Mouse (Mus musculus) kidney, postnatal 10 days (tissue): Measurements from ENCODE around the gene Nrip3.

Source experiments
- DNase-seq: peaks from one replicate; pipeline ENCODE4 v3.0.0; 2021; ENCODE audit warnings: mixed read lengths

Nrip3 gene

GRCm38 (mm10) chr7:109781470-109782203, at the start of gene Nrip3:
TSS of gene Nrip3 (minus strand) at chr7:109782025.
- peak; percentile 84 for DNase-seq

- DNase-seq: no peak
Measured at GRCm38 (mm10) chr7:109831376-109831775, 49.6 kb upstream of the Nrip3 start.

- DNase-seq: peak; percentile 52
Measured at GRCm38 (mm10) chr7:109826911-109827310, 45.1 kb upstream of the Nrip3 start.

- DNase-seq: peak; percentile 29
Measured at GRCm38 (mm10) chr7:109825293-109825692, 43.5 kb upstream of the Nrip3 start.

- DNase-seq: no peak
Measured at GRCm38 (mm10) chr7:109818600-109818999, 36.8 kb upstream of the Nrip3 start.

GRCm38 (mm10) chr7:109817954-109818353, 36.1 kb upstream of the Nrip3 start:
- no peak for DNase-seq

GRCm38 (mm10) chr7:109813330-109814140, 31.7 kb upstream of the Nrip3 start:
- DNase-seq: no peak

- DNase-seq: no peak
Measured at GRCm38 (mm10) chr7:109807616-109808485, 26.0 kb upstream of the Nrip3 start.

GRCm38 (mm10) chr7:109804843-109805242, 23.0 kb upstream of the Nrip3 start:
- DNase-seq: peak; percentile 51

- DNase-seq: no peak
Measured at GRCm38 (mm10) chr7:109804355-109804754, 22.5 kb upstream of the Nrip3 start.

GRCm38 (mm10) chr7:109803516-109803915, 21.7 kb upstream of the Nrip3 start:
- DNase-seq: no peak

GRCm38 (mm10) chr7:109800626-109801025, 18.8 kb upstream of the Nrip3 start:
- no peak for DNase-seq

GRCm38 (mm10) chr7:109799168-109799567, 17.3 kb upstream of the Nrip3 start:
- no peak for DNase-seq

- DNase-seq: no peak
Measured at GRCm38 (mm10) chr7:109795564-109795963, 13.7 kb upstream of the Nrip3 start.

GRCm38 (mm10) chr7:109794556-109794955, 12.7 kb upstream of the Nrip3 start:
- no peak for DNase-seq

GRCm38 (mm10) chr7:109792759-109793158, 10.9 kb upstream of the Nrip3 start:
- peak; percentile 73 for DNase-seq

- DNase-seq: no peak
Measured at GRCm38 (mm10) chr7:109790818-109791217, 9.0 kb upstream of the Nrip3 start.

GRCm38 (mm10) chr7:109787860-109788259, 6.0 kb upstream of the Nrip3 start:
- DNase-seq: no peak

- DNase-seq: no peak
Measured at GRCm38 (mm10) chr7:109783281-109783680, 1.5 kb upstream of the Nrip3 start.

GRCm38 (mm10) chr7:109781087-109781469, 747 bp downstream of the Nrip3 start:
- DNase-seq: no peak

GRCm38 (mm10) chr7:109772251-109772650, 9.6 kb downstream of the Nrip3 start:
- no peak for DNase-seq

- no peak for DNase-seq
Measured at GRCm38 (mm10) chr7:109768699-109769383, 13.0 kb downstream of the Nrip3 start.
